Mouse (Mus musculus) midbrain, embryonic 16.5 days (tissue): Measurements from ENCODE around the gene Sema4b. TPM values are rescaled to one million over a fixed set of nuclear protein-coding genes. Genes with fewer than 3 reads are reported as not detected.
A peak's percentile ranks its signal among the peaks of the same experiment; 100 is the strongest.

Source experiments
- ATAC-seq: fragments of 200-750 bp; cut with Nextera tagmentation; 2 replicates; pipeline ENCODE4 v1.8.0; 2017; ENCODE audit warnings: moderate TSS enrichment
- H3K27ac ChIP-seq: fragments of 300-500 bp; sonication (generic); 2 replicates; pipeline ENCODE4 v1.5.1; 2014; ENCODE audit warnings: mild to moderate bottlenecking, low read length, mixed read lengths
- H3K27me3 ChIP-seq: fragments of 300-500 bp; sonication (generic); 2 replicates; pipeline ENCODE4 v1.6.1; 2014; ENCODE audit warnings: low read depth, low read length, mixed read lengths; ENCODE audit not compliant: control insufficient read depth, insufficient read depth
- H3K36me3 ChIP-seq: fragments of 300-500 bp; sonication (generic); 2 replicates; pipeline ENCODE4 v1.6.1; 2014; ENCODE audit warnings: mild to moderate bottlenecking, low read length, moderate library complexity, mixed read lengths; ENCODE audit not compliant: control insufficient read depth, insufficient read depth
- H3K4me1 ChIP-seq: fragments of 300-500 bp; sonication (generic); 2 replicates; pipeline ENCODE4 v1.6.1; 2014; ENCODE audit warnings: mild to moderate bottlenecking, low read length, mixed read lengths; ENCODE audit not compliant: control insufficient read depth, insufficient read depth
- H3K4me2 ChIP-seq: fragments of 300-500 bp; sonication (generic); 2 replicates; pipeline ENCODE4 v1.6.1; 2014; ENCODE audit warnings: mild to moderate bottlenecking, low read length, mixed read lengths
- H3K4me3 ChIP-seq: fragments of 300-500 bp; sonication (generic); 2 replicates; pipeline ENCODE4 v1.5.1; 2014; ENCODE audit warnings: low read depth, mild to moderate bottlenecking, low read length, moderate library complexity, mixed read lengths
- H3K9ac ChIP-seq: fragments of 300-500 bp; sonication (generic); 2 replicates; pipeline ENCODE4 v1.6.1; 2014; ENCODE audit warnings: low read depth, low read length, mixed read lengths
- H3K9me3 ChIP-seq: fragments of 300-500 bp; sonication (generic); replicated peaks from 2 replicates; pipeline ENCODE4 v1.6.1; 2014; ENCODE audit warnings: mild to moderate bottlenecking, low read length, mixed read lengths; ENCODE audit not compliant: control insufficient read depth, poor library complexity, severe bottlenecking
- WGBS: fragments of 180-500 bp; shearing (Covaris S2); extraction: QIAGEN DNeasy Blood & Tissue Kit; methylation state at CpG from one replicate; pipeline ENCODE4 v1.1.7; 2014; 5-methylcytosine and 5-hydroxymethylcytosine counted together
- polyA plus RNA-seq: library from polyadenylated mRNA; unstranded; fragments of >200 nt; fragmentation: Nextera tagmentation; extraction: Ambion mirVana; gene quantifications from 2 replicates; pipeline ENCODE4 v1.2.1, GENCODE M21; 2015

Sema4b gene
- polyA plus RNA-seq, 1 experiment from 2014 or later = 25.3 TPM

DNA sequence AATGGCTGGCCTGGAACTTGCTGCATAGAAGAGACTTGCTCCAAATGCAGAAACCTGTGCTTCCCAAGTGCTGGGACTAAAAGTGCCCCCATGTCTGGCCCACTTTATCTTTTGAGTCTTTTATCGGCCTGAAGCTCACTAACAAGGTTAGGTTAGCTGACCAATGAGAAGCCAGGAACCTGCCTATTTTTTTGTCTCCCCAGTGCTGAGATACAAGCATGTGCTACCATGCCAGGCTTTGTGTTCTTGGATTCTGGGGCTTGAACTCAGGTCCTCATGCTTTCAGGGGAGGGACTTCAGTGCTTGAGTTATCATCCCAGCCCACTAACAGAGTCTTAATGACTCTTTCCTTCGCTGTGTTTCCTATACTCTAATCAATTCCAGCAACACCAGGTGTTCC is 71.1 kb downstream of the Sema4b start:
- Histone ChIP-seq H3K9me3 (no peaks in the 10 kb centered on the region), H3K4me1 (peaks cover 9% of the 10 kb centered on the region), H3K9ac (no peak overlapping the region), H3K4me3 (no peak overlapping the region), H3K4me2 (no peak overlapping the region), H3K36me3 (no peaks in the 10 kb centered on the region), H3K27me3 (peaks cover 32% of the 10 kb centered on the region), H3K27ac (no peak overlapping the region)
- ATAC-seq = no peak
- WGBS = 66% methylated on average over 2 of the region's 2 CpGs

DNA sequence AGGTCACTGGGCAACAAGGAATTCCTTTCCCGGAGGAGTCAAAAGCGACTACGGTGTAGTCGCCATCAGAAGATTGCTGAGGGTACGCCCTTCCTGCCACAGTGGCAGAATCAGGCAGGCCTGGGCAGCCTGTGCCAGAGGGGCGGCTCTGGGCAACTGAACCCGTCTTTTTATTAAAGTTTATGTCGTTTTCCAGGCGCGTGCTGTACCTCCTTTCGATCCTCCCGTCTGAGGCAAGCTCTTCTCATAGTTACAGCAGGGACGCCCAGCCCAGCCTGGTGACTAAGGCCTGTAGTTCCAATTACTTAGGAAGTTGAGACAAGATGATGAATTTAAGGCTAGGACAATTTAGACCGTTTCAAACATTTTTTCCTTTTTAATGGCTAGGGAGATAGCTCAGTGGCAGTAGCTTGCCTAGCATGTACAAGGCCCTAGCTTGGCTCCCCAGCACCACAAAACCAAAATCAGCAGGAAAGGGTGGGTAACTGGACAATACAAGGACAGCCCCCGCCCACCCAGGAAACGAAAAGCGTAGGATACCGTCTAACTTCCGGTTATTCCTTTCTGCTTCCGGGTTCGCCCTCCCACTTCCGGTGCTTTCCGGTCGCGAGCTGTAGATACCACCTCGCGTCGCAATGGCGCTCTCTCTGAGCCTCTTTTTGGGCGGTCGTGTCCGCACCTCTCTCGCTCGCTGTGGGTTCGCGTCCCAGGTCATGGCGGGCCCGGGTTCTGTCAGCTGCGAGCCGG is 74.2 kb downstream of the Sema4b start, which contains the start of gene Ngrn:
Gene Ngrn, plus strand, starts transcription at position 591 of the 747 bp plus-strand sequence.
- Histone ChIP-seq H3K9ac (peak within 1 kb of the TSS; percentile 85), H3K27ac (peak within 1 kb of the TSS; percentile 77), H3K4me3 (peak within 1 kb of the TSS; percentile 71), H3K4me2 (peak within 1 kb of the TSS; percentile 72), H3K27me3 (peaks cover 27% of the 10 kb centered on the region), H3K4me1 (peaks cover 9% of the 10 kb centered on the region), H3K9me3 (no peaks in the 10 kb centered on the region), H3K36me3 (peaks cover 15% of the 10 kb centered on the region)
- peak; percentile 94 for ATAC-seq
- 26% methylated on average over 40 of the region's 40 CpGs for WGBS

DNA sequence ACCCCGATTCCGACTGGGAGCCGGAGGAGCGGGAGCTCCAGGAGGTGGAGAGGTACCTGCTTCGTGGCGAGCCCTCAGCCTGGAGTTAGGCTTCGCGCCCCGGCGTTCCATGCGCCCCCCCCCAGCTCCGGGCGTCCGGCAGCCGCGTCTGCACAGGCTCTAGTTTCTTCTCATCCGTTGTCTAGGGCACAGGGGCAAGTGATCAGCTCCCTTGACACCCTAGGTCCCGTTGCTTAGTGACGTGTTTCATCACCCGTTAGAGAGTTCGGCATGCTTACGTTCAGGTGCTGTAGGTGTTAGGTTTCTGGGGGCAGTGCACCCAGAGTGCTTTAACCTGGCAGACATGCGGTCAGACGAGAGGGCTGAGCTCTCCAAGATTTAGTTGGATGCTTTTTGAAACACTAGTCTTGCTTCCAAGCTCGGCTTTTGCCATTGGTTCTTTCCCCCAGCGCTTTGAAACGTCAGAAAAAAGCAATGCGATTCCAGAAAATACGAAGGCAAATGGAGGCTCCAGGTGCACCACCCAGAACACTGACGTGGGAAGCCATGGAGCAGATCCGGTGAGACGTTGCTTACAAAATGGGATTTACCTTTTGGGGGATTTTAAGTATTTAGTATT is 74.8 kb downstream of the Sema4b start:
- peak; percentile 73 for ATAC-seq
- under 1% methylated on average over 31 of the region's 32 CpGs for WGBS

DNA sequence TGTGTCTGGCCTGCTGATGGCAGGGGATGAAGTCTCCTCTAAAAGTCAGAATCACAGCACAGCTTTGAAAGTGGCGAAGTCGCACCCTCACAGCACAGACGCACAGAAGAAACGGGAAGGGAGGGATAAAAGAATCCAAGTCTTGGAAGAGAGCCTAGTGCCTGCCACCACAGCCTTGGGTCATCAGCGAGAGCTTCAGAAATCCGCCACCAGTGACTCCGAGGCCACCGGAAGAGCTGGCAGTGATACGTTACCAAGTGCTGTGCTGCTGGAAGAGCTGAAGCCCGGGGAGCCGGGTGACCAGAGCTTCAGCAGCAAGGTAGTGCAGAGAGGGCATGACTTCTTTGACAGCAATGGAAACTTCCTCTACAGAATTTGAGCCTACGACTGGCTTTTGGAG is 78.0 kb downstream of the Sema4b start:
- Histone ChIP-seq H3K4me1 (peaks cover 16% of the 10 kb centered on the region), H3K36me3 (peaks cover 29% of the 10 kb centered on the region), H3K27me3 (peaks cover 3% of the 10 kb centered on the region; the same call in 1 of the 2 replicates), H3K9me3 (no peaks in the 10 kb centered on the region), H3K27ac (no peak overlapping the region), H3K9ac (no peak overlapping the region), H3K4me2 (no peak overlapping the region), H3K4me3 (no peak overlapping the region)
- 95% methylated on average over 12 of the region's 12 CpGs for WGBS
- ATAC-seq = no peak

More for the DNA sequence above, 74.8 kb downstream of the Sema4b start:
- peaks cover 27% of the 10 kb centered on the region for H3K27me3 ChIP-seq
- no peaks in the 10 kb centered on the region for H3K9me3 ChIP-seq
- H3K4me2 ChIP-seq = peak overlapping the region; percentile 72
- peak overlapping the region; percentile 85 for H3K9ac ChIP-seq
- H3K27ac ChIP-seq = peak overlapping the region; percentile 77
- H3K4me3 ChIP-seq = peak overlapping the region; percentile 71
- peaks cover 22% of the 10 kb centered on the region for H3K36me3 ChIP-seq
- peaks cover 9% of the 10 kb centered on the region for H3K4me1 ChIP-seq

DNA sequence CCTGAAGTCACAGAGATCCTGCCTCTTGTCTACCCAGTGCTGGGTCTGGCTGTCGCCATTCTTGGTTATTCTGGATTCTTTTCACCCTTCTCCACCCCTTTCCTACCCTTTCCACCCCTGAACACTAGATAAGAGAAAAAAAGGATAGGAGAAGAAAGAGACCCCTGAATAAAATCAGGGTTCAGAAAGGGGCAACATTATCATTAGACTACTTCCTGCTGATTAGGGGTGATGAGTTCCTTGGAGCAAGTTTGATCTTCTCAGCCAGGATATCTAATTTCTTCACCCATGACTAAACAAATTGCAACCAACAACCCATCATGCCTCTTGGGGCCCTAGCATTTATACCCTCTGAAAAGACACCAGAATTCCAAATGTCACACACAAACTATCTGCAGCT is 81.1 kb downstream of the Sema4b start:
- WGBS = 75% methylated on average over 1 of the region's 1 CpGs
- H3K9me3 ChIP-seq = no peaks in the 10 kb centered on the region
- no peak overlapping the region for H3K9ac ChIP-seq
- H3K27ac ChIP-seq = no peak overlapping the region
- peaks cover 21% of the 10 kb centered on the region for H3K4me1 ChIP-seq
- H3K27me3 ChIP-seq = no peaks in the 10 kb centered on the region
- H3K4me2 ChIP-seq = no peak overlapping the region
- H3K4me3 ChIP-seq = no peak overlapping the region
- ATAC-seq = no peak
- peaks cover 32% of the 10 kb centered on the region for H3K36me3 ChIP-seq

DNA sequence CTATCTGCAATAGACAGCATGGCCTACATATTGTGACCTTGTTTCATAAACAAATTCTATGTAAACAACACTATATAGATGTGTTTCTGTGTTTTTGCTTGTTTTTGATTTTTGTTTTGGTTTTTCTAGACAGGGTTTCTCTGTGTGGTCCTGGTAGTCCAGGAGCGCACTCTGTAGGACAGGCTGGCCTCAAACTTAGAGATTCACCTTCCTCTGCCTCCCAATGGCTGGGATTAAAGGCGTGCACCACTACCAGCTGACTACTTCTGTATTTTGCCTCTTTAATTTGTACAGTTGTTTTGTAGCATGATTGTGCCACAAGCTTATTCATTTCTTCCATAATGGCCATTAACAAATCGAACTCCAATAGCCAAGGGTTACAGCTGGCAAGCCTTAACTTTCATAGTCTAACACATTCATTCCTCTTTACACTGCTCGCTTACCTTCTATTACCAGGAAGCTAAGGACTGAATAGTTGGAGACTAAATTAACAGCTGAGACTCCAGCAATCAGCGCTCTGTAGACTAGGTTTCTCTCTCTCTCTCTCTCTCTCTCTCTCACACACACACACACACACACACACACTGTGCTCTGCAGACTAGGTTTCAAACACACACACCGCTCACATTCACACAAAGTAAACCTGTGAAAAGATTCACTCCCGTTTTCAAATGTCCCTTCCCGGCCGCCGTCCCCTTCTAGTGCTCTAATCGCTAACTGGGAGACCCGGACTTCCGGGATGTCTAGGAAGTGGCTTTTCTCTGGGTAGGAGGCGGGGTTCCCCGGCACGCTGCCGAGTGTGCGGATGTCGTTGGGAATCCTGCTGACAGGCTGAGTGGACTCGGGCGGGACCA is 82.5 kb downstream of the Sema4b start, which contains the start of gene Vps33b:
Gene Vps33b, plus strand, starts transcription at position 753 of the 854 bp plus-strand sequence.
- 6% methylated on average over 21 of the region's 21 CpGs for WGBS
- Histone ChIP-seq H3K36me3 (peaks cover 41% of the 10 kb centered on the region), H3K4me3 (peak within 1 kb of the TSS; percentile 90), H3K4me2 (peak within 1 kb of the TSS; percentile 81), H3K4me1 (peaks cover 21% of the 10 kb centered on the region), H3K27ac (peak within 1 kb of the TSS; percentile 80), H3K27me3 (no peaks in the 10 kb centered on the region), H3K9me3 (peaks cover under 1% of the 10 kb centered on the region; the same call in 1 of the 2 replicates), H3K9ac (peak within 1 kb of the TSS; percentile 86)
- peak; percentile 93 for ATAC-seq

DNA sequence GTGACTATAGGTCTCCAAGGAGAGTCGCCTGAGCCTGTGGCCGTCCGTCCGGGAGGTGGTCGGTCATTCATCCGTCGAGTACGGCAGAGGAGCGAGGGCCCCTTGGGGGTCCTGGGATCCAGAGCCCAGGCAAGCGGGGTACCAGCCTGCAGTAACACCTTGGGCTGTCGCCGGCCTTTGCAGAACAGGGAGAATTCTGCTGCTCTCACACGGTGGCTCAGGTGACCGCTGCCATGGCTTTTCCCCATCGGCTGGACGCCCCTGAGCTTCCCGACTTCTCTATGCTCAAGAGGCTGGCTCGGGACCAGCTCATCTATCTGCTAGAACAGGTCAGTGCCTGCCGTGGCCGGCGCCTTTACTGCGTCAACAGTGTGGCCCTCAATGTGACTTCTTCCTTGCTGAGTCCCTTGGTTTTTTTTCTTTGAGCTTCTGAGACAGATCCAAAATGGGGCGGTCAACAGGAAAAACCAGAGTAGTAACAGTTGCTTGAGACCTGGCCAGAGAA is 83.2 kb downstream of the Sema4b start:
- peak overlapping the region; percentile 90 for H3K4me3 ChIP-seq
- peak; percentile 73; the same call in 1 of the 2 replicates for ATAC-seq
- 1% methylated on average over 23 of the region's 23 CpGs for WGBS

DNA sequence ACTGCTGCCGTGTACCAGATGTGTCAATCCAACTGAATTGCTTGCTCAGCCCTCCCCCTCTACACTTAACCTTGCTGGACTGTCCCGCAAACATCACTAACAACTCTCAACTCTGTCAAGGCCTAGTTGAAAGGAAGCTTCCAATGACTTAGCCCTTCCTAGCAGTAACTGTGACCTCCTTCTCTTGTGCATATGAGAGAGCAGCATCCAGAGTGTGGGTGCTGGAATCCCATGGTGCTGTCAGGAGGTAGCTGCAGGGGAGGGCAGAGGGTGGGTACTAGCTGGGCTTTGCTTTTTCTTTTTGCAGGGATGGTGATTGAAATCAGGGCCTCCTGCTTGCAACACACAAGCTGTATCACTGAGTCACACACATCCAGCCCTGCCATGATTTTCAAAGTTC is 86.8 kb downstream of the Sema4b start:
- peaks cover 8% of the 10 kb centered on the region; the same call in 1 of the 2 replicates for H3K9me3 ChIP-seq
- H3K27me3 ChIP-seq = no peaks in the 10 kb centered on the region
- no peak overlapping the region for H3K4me2 ChIP-seq
- H3K9ac ChIP-seq = no peak overlapping the region
- no peak for ATAC-seq
- peaks cover 41% of the 10 kb centered on the region for H3K36me3 ChIP-seq
- H3K4me1 ChIP-seq = peaks cover 21% of the 10 kb centered on the region
- no peak overlapping the region for H3K27ac ChIP-seq
- 95% methylated on average over 2 of the region's 2 CpGs for WGBS
- H3K4me3 ChIP-seq = no peak overlapping the region

More for the DNA sequence above, 83.2 kb downstream of the Sema4b start:
- Histone ChIP-seq H3K27me3 (no peaks in the 10 kb centered on the region), H3K9ac (peak overlapping the region; percentile 86), H3K27ac (peak overlapping the region; percentile 80), H3K36me3 (peaks cover 41% of the 10 kb centered on the region), H3K4me1 (peaks cover 21% of the 10 kb centered on the region), H3K4me2 (peak overlapping the region; percentile 81), H3K9me3 (peaks cover 7% of the 10 kb centered on the region; the same call in 1 of the 2 replicates)
